In genomic region chr5:100519027-100519411, GRCm38 (mm10) we compare ENCODE assay signal across 8 mouse cellular contexts. TPM values are rescaled to one million over a fixed set of nuclear protein-coding genes. Genes with fewer than 3 reads are reported as not detected.
A peak's percentile ranks its signal among the peaks of the same experiment; 100 is the strongest.
DNase-seq lines count a peak whose midpoint lies in the region; ATAC-seq and TF ChIP-seq lines count a peak whose summit lies in the region.

No protein-coding gene starts in this region.

- H3K4me3 ChIP-seq in lung, adult 2 months (replicated peaks; ENCODE audit: extremely low read depth, low read depth, low read length): peak overlapping the region; percentile 72
- H3K4me3 ChIP-seq in embryonic facial prominence, embryonic 13.5 days: peak overlapping the region; percentile 80
- H3K4me3 ChIP-seq in intestine, embryonic 15.5 days (replicated peaks): peak overlapping the region; percentile 75
- H3K4me3 ChIP-seq in neural tube, embryonic 13.5 days: peak overlapping the region; percentile 87

- H3K9me3 ChIP-seq in embryonic facial prominence, embryonic 13.5 days: no peaks in the 10 kb centered on the region
- H3K9me3 ChIP-seq in intestine, embryonic 15.5 days: no peaks in the 10 kb centered on the region
- no peaks in the 10 kb centered on the region for H3K9me3 ChIP-seq in neural tube, embryonic 13.5 days

- TF ChIP-seq CTCF in lung, adult 2 months (IDR thresholded peaks at IDR 0.05; ENCODE audit: insufficient read depth, low read length): no peak

- H3K9ac ChIP-seq in embryonic facial prominence, embryonic 13.5 days: peak overlapping the region; percentile 90
- H3K9ac ChIP-seq in intestine, embryonic 15.5 days: peak overlapping the region; percentile 93
- H3K9ac ChIP-seq in neural tube, embryonic 13.5 days: peak overlapping the region; percentile 88

- DNase-seq in lung, adult 2 months: no peak
- no peak for DNase-seq in lung, postnatal 25 days (ENCODE audit: low spot score)
- no peak for DNase-seq in thymus, postnatal 4 days
- no peak for DNase-seq in MN1 (ENCODE audit: low spot score)
- no peak for DNase-seq in kidney, postnatal 14 days

- TF ChIP-seq POLR2A in lung, adult 2 months (IDR thresholded peaks at IDR 0.05; ENCODE audit: borderline replicate concordance, extremely low read depth, low read depth, low read length): no peak

- no peak for ATAC-seq in embryonic facial prominence, embryonic 13.5 days (ENCODE audit: insufficient number of reproducible peaks, insufficient read depth, low FRiP score, low TSS enrichment, low read depth)
- ATAC-seq in intestine, embryonic 15.5 days: no peak
- ATAC-seq in neural tube, embryonic 13.5 days (ENCODE audit: low read depth): peak; percentile 17; the same call in 1 of the 2 replicates

- H3K4me1 ChIP-seq in lung, adult 2 months (ENCODE audit: control insufficient read depth, insufficient read depth, low read length): peaks cover 15% of the 10 kb centered on the region
- H3K4me1 ChIP-seq in embryonic facial prominence, embryonic 13.5 days: peaks cover 11% of the 10 kb centered on the region
- 0 out of 2 replicates have a peak, but pooled peaks cover 8% of the 10 kb centered on the region for H3K4me1 ChIP-seq in intestine, embryonic 15.5 days (replicated peaks)
- H3K4me1 ChIP-seq in neural tube, embryonic 13.5 days (replicated peaks): peaks cover 21% of the 10 kb centered on the region

- peak overlapping the region; percentile 86 for H3K27ac ChIP-seq in embryonic facial prominence, embryonic 13.5 days
- no peak overlapping the region for H3K27ac ChIP-seq in intestine, embryonic 15.5 days
- peak overlapping the region; percentile 83 for H3K27ac ChIP-seq in neural tube, embryonic 13.5 days (replicated peaks)

- peak overlapping the region; percentile 68 for H3K4me2 ChIP-seq in embryonic facial prominence, embryonic 13.5 days
- H3K4me2 ChIP-seq in intestine, embryonic 15.5 days (replicated peaks): peak overlapping the region; percentile 72
- peak overlapping the region; percentile 93 for H3K4me2 ChIP-seq in neural tube, embryonic 13.5 days

- 0 out of 2 replicates have a peak, but pooled peaks cover 4% of the 10 kb centered on the region for H3K27me3 ChIP-seq in embryonic facial prominence, embryonic 13.5 days
- no peaks in the 10 kb centered on the region for H3K27me3 ChIP-seq in intestine, embryonic 15.5 days (replicated peaks)
- peaks cover 14% of the 10 kb centered on the region for H3K27me3 ChIP-seq in neural tube, embryonic 13.5 days

- peaks cover 8% of the 10 kb centered on the region; the same call in 1 of the 2 replicates for H3K36me3 ChIP-seq in embryonic facial prominence, embryonic 13.5 days
- H3K36me3 ChIP-seq in intestine, embryonic 15.5 days: no peaks in the 10 kb centered on the region
- H3K36me3 ChIP-seq in neural tube, embryonic 13.5 days: peaks cover 7% of the 10 kb centered on the region; the same call in 1 of the 2 replicates

- WGBS in lung, adult 2 months: 5% methylated on average over 5 of the region's 5 CpGs
- whole genome bisulfite sequencing in embryonic facial prominence, embryonic 13.5 days: 3% methylated on average over 5 of the region's 5 CpGs
- WGBS in intestine, embryonic 15.5 days: 7% methylated on average over 5 of the region's 5 CpGs
- 10% methylated on average over 5 of the region's 5 CpGs for WGBS in neural tube, embryonic 13.5 days

RNA-seq across cellular contexts. Expression of gene Cops4, which starts 0.9 kb away (rescaled TPM):
- polyA plus RNA-seq in lung, adult 2 months (2012; rRNA removed): 14.2 and 20.9 TPM in 2 replicates
- 210 TPM in 2 replicates for polyA plus RNA-seq in embryonic facial prominence, embryonic 13.5 days (2015; fragmentation: Nextera tagmentation; extraction: Ambion mirVana)
- polyA plus RNA-seq in intestine, embryonic 15.5 days (2015; fragmentation: Nextera tagmentation; extraction: Ambion mirVana): 164 and 170 TPM in 2 replicates
- polyA plus RNA-seq in neural tube, embryonic 13.5 days (2015; fragmentation: Nextera tagmentation; extraction: Ambion mirVana): 195 TPM in 2 replicates

RNA-seq across cellular contexts. Expression of gene Lin54, which starts 18.6 kb away (rescaled TPM):
- polyA plus RNA-seq in lung, adult 2 months (2012; rRNA removed): 4.5 and 5.2 TPM in 2 replicates
- polyA plus RNA-seq in embryonic facial prominence, embryonic 13.5 days (2015; fragmentation: Nextera tagmentation; extraction: Ambion mirVana): 11.0 and 11.5 TPM in 2 replicates
- 12.0 and 13.1 TPM in 2 replicates for polyA plus RNA-seq in intestine, embryonic 15.5 days (2015; fragmentation: Nextera tagmentation; extraction: Ambion mirVana)
- polyA plus RNA-seq in neural tube, embryonic 13.5 days (2015; fragmentation: Nextera tagmentation; extraction: Ambion mirVana): 6.7 and 8.4 TPM in 2 replicates

RNA-seq across cellular contexts. Expression of gene Plac8, which starts 53.0 kb away (rescaled TPM):
- polyA plus RNA-seq in lung, adult 2 months (2012; rRNA removed): 49.8 and 87.4 TPM in 2 replicates
- polyA plus RNA-seq in embryonic facial prominence, embryonic 13.5 days (2015; fragmentation: Nextera tagmentation; extraction: Ambion mirVana): 3.2 and 6.6 TPM in 2 replicates
- polyA plus RNA-seq in intestine, embryonic 15.5 days (2015; fragmentation: Nextera tagmentation; extraction: Ambion mirVana): 349 and 408 TPM in 2 replicates
- 1.7 and 2.2 TPM in 2 replicates for polyA plus RNA-seq in neural tube, embryonic 13.5 days (2015; fragmentation: Nextera tagmentation; extraction: Ambion mirVana)
